Mouse (Mus musculus) megakaryocyte-erythroid progenitor cell, adult 5-6 weeks (primary cell): Measurements from ENCODE around the gene Mepe. TPM values are rescaled to one million over a fixed set of nuclear protein-coding genes. Genes with fewer than 3 reads are reported as not detected.

Source experiments
- ATAC-seq: replicated peaks from 2 replicates; pipeline ENCODE4 v1.8.0; 2016; ENCODE audit warnings: mild to moderate bottlenecking, inconsistent platforms; ENCODE audit not compliant: severe bottlenecking, poor library complexity, low FRiP score, low TSS enrichment
- total RNA-seq, 2 experiments: library from RNA; stranded (forward) in 1 of 2; stranded (reverse) in 1 of 2; fragments of 200-1000, 215-1000 nt in 1 of 2; fragments of >200 nt in 1 of 2; fragmentation: Nextera tagmentation in 1 of 2; gene quantifications; 2 replicates each; pipeline ENCODE4 v1.2.3; 2014 to 2017

The Mepe gene
- total RNA-seq (2014; fragmentation: Nextera tagmentation) (not detected in 2 replicates), total RNA-seq (2017) (not detected in 2 replicates)

DNA sequence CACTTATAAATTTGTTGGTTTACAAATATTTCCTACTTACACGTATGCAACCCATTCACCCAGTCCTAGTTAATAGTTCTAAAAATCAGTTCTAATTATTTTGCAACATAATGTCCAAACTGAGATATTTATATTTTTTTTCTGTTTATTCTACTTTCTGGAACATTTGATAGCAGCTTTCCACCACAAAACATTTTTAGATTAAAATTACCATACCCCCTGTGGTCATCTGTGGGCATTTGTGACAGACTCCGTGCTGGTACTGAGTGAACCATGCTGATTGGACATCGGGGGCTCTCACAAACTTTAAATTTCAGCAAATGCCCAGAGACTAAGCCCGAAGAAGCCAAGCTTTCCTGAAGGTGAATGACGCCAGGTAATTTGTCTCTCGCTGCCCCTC lies at the start of gene Mepe:
Gene Mepe (plus strand): TSS at position 301 of the 400 bp plus-strand sequence.
- no peak for ATAC-seq

DNA sequence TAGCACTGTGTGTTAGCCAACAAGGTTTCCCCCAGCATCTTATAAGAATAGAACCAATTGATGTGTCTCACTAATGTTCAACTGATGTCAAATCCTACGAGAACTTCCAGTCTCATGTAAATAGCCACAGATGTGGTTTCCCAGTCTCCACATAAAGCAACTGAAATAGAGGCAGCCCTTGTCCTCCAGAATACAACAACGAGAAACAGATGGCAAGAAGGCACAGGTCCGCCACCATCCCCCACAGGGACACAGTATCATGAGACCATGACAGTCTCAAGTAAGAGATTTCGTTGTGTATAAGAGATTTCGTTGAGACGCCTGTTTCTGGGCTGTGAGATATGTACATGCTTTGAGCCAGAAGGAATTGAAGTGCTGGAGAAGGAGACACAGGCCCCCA lies 30.9 kb upstream of the Mepe start:
- no peak for ATAC-seq

DNA sequence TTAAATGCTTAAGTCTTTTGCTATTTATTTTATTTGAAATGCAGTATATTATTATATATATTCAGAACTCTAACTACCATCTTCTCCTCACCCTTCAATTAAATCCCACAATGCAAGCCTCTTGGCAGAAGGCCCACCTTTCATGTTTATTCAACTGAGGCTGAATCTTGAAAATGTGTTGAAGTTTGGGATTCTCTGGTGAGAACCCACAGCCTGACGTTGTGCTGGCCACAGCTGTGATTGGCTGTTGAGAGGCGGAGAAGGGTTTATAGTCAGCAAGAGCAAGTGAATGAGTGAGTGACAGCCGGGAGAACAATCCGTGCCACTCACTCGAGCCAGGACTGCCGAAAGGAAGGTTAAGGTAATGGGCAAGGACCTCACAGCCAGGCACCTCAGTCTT lies 26.1 kb upstream of the Mepe start, which contains the start of gene Ibsp:
Gene Ibsp (plus strand): TSS at position 178 of the 400 bp plus-strand sequence.
- no peak for ATAC-seq

- ATAC-seq = no peak
Observed at GRCm38 (mm10) chr5:104314073-104314472, 11.1 kb upstream of the Mepe start.

GRCm38 (mm10) chr5:104326884-104327283 lies 1.8 kb downstream of the Mepe start:
- no peak for ATAC-seq

GRCm38 (mm10) chr5:104327389-104327788 lies 2.3 kb downstream of the Mepe start:
- ATAC-seq = no peak

- no peak for ATAC-seq
Observed at GRCm38 (mm10) chr5:104327876-104328275, 2.7 kb downstream of the Mepe start.

DNA sequence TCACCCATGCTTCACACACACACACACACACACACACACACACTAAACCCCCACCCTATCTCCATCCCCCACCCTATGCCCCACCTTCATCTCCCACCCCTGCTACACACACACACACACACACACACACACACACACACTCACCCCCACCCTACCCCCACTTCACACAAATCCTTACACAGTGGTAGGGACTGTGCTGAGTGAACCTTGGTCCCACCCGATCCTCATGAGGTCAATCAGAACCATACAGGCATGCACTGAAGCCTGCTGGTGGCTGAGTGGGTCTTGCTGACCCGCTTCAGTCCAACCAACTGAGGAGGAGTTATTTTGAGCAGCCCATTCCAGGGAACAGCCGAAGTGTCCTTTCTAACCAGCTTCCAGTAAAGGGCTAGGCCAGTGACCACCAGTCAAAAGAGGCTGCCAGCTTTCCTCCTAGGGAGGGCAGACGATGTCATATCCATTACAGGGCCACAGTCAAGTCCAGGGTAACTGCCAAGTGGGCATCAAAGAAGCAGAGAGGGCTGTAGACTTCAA lies 3.3 kb downstream of the Mepe start:
- no peak for ATAC-seq

- ATAC-seq = no peak
Observed at GRCm38 (mm10) chr5:104329381-104329780, 4.3 kb downstream of the Mepe start.

DNA sequence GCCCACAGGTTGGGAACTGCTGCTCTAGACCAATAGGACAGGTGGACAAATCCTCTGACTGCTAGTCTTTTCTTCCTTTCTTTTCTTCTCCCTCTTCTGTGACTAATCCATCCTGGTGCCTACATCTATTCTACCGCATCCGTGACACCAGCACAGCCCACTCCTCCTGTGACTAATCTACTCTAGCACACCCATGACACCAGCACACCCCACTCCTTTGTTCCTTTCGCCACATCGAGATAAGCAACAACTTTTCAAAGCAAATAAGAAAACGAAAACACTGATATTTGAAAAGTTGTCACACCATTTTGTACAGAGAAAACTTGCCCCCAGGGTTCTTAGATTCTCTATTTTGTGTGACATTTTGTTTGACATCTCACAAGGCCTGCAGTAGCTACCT lies 5.0 kb downstream of the Mepe start:
- no peak for ATAC-seq

DNA sequence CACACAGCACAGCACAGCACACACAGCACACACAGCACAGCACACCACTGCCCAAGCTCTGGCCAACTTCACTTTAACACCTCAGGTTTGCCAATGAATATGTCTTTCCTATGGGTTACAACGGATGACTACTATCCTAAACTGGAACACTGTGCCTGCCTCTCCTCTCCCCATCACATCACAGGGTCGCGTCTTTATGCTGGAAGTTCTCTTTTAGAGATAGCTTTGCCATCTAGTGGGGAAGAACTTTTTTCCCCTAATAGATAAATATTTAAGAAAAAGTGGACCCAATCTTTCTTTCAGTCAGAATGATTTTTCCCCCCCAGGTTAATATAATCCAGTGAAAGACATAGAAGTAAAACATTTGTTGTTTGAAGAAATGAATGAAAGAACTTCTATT lies 7.2 kb downstream of the Mepe start:
- ATAC-seq = no peak

DNA sequence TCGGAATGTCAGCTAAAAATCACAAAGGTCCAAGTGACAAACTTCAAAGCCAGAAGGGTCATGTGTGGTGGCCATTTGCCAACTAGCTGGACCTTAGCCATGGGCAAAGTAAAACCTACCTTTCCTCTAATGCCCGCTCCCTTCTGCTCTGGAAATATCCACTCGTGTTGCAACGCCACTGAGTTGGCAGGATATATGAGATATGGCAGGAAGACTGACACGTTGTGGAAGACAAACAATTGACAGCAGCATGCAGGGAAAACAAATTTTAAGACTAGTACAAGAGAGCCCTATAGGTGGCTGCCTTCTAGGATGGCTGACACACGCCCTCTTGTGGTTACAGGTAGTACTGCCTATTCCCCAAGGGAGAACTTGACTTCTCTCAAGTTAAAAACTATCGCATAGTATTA lies 8.1 kb downstream of the Mepe start:
- peak; percentile 89 for ATAC-seq

DNA sequence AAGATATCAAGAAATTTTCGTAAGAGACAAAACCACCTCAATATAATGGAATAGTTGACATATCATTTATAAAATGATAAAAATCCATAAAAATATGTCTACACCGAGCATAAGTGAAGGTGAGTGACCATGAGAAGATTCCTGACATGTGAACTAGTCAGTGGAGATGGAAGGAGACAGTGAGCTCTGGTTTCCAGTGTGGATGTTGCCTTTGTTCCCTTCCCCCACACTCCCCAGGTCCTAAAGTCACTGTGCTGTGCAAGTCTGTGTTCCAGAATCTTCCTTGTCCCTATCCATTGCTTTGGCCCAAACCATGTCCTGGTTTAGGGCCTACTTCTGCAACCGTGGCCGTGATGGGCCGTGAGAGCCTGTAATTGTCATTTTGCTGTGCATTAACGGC lies 8.5 kb downstream of the Mepe start:
- ATAC-seq = no peak

DNA sequence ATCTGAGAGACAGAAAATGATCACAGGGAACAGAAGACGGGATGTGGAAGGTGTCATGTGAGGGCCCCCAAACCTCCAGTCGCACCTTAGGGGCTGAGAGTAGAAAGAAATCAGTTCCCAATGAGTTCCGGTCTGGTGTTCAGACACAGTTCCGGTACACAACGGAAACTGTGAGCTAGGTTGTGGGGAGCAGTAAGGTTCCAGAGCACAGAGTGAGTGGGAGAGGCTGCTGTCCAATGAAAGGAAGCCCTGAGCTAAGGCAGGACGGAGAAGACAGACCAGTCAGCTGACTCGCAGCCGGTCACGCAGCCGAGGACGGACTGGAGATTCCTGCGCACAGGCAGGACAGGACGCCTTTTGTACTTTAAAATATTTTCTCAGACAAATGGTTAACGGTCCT lies 9.4 kb downstream of the Mepe start:
- ATAC-seq = no peak

DNA sequence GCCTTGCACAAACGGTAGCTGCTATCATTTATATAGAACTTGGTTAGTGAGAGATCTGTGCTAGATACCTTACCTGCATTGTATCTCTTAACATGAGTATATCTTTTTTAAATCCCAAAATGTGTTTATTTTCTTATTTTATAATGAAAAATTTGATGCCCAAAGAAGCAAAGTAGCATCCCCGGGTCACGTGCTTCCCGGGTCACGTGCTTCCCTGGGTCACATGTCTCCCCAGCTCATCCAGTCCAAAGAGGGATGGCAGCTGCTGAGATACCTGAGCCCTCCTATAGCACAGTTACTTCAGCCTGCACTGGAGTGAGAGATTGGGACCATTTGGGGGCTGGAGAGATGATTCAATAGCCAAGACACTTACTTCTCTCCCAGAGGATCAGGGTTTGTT lies 10.8 kb downstream of the Mepe start:
- no peak for ATAC-seq

- ATAC-seq = no peak
Observed at GRCm38 (mm10) chr5:104337491-104337890, 12.4 kb downstream of the Mepe start.

GRCm38 (mm10) chr5:104339009-104339408 lies 13.9 kb downstream of the Mepe start:
- no peak for ATAC-seq

- ATAC-seq = peak; percentile 70; the same call in 1 of the 2 replicates
Observed at GRCm38 (mm10) chr5:104339706-104340512, 14.8 kb downstream of the Mepe start.

DNA sequence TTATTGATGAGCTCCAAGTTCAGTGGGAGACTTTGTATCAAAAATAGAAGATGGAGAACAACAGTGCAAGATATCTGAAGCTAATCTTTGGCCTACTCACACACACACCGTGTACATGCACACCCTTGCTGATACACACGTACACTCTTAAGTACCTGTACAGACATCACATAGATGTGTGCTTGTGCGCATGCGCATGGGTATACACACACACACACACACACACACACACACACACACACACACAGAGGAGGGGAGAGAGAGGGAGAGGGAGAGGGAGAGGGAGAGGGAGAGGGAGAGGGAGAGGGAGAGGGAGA lies 15.3 kb downstream of the Mepe start:
- no peak for ATAC-seq

DNA sequence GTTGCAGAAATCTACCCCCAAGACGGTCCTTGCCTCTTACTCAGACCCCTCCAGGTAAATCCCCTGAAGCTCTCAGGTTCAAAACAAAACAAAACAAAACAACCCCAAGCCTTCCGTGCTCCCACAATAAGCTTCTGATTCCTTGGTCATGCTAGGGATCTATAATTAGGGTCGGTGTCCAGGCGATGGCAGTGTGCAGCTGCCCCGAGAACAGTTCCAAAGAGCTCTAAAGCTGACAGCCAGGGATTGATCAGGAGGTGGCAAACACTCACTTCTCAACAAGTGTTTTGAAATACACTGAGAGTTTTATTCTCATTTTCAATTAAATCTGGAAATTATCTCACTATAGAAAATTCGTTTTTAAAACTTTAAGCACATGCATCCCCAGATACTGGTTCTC lies 17.8 kb downstream of the Mepe start:
- no peak for ATAC-seq

DNA sequence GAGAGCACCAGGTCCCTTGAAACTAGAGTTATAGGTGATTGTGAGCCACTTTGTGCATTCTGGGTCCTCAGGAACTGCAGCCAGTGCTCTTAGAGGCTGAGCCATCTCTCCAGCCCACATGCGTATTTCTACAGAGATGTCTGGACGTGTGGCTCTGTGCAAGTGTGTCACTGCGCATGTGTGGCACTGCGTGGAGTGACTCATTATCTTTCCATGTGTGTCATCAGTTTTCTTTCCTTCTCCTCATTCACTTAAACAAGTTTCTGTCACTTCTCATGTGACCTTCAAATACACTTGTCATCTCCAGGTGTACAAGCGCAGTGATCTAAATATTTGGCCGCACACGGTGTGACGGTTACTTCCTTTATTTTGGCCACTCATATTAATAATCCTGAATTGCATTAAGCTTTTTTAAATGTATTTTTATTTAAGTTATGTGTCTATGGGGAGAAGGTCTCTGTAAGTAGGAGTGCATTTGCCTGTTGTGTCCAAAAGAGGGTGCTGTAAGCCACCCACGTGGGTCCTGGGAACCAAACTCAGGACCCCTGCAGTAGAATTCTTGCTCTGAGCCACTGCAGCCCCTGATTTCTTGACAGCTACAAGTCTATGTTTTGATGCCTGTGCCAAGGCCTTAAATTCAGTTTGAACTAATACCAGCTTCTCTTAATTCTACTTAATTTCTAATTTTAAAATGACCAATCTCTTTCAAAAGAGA lies 19.6 kb downstream of the Mepe start:
- ATAC-seq = no peak
